In the genomic region with DNA sequence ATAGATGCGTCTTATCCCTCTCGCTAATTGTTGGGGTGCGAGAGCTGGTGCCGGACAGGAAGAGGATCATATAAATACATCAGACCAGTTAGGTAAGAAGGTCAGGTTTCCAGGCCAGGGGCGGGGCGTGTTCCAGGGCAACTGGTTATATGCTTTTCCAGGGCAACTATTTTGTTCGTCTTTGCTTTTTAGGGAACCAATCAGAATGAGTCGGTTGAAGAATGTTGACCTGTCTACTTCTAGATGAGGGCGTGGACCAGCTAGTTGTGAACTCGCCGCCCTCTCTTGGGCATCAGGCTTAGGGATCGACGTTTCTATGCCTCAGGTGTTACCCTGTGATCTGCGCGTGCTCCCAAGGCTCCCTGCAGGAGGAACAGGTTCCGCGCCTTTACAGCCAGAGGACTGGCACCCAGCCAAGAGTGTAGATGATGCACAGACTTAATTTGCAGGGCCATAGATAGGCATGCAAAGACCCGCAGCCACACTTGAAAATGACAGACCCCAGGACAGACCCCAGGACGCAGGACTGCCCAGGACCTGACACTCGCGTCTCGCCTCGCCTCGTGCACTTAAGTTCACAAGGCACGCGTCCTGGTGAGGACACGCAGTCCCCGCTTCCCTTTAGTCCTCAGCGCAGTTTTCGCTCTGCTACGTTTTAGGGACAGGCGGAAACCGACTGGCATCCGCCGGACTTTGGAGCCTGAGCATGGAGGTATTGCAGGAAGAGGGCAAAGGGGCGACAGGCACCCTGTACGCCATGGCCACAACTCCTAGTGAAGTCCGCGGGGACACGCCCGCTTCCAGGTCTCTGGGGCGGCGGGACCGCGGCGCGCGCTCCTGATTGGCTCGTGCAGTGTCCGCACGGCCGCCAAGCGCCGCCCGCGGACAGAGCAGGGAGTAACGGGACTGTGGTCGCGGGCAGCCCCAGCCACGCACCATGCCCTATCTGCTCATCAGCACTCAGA, we compare ENCODE assay signal across 8 mouse cellular contexts. TPM values are rescaled to one million over a fixed set of nuclear protein-coding genes. Genes with fewer than 3 reads are reported as not detected.
DNase-seq lines count a peak whose midpoint lies in the region; ATAC-seq and TF ChIP-seq lines count a peak whose summit lies in the region.

A gene (plus strand): TSS at position 873 of the 965 bp plus-strand sequence.

- no peak for TF ChIP-seq CTCF in small intestine, adult 2 months (IDR thresholded peaks at IDR 0.05; ENCODE audit: extremely low read depth, insufficient read length, insufficient replicate concordance, low read depth, low read length)

- no peaks in the 10 kb centered on the region for H3K9me3 ChIP-seq in forebrain, embryonic 15.5 days

- H3K4me1 ChIP-seq in forebrain, embryonic 15.5 days, result peaks cover 16% of the 10 kb centered on the region
- H3K4me1 ChIP-seq in small intestine, adult 2 months (ENCODE audit: control insufficient read depth, insufficient read depth, insufficient read length, low read length), result peaks cover 14% of the 10 kb centered on the region

- no peaks in the 10 kb centered on the region for H3K36me3 ChIP-seq in forebrain, embryonic 15.5 days
- no peaks in the 10 kb centered on the region; the same call in 1 of the 2 replicates for H3K36me3 ChIP-seq in small intestine, adult 2 months (ENCODE audit: control insufficient read depth, insufficient read depth, low read length)

- peak; percentile 72 for ATAC-seq in forebrain, embryonic 15.5 days (replicated peaks)
- ATAC-seq in hematopoietic stem cell, adult 5-6 weeks (replicated peaks in 1 of 2; ENCODE audit: insufficient read depth in 1 of 2, low FRiP score in 2 of 2, low TSS enrichment in 1 of 2, low read depth in 1 of 2, poor library complexity in 2 of 2, severe bottlenecking in 2 of 2), result peak; percentile 46 to 68
- ATAC-seq in megakaryocyte-erythroid progenitor cell, adult 5-6 weeks (replicated peaks; ENCODE audit: low FRiP score, low TSS enrichment, poor library complexity, severe bottlenecking), result peak; percentile 53

- peak; percentile 29 for DNase-seq in ovary, adult 18-20 months (ENCODE audit: low spot score)
- DNase-seq in ovary, postnatal 14 days (ENCODE audit: low spot score), result no peak
- peak; percentile 33 for DNase-seq in cerebellum, adult 11-12 months
- peak; percentile 47 for DNase-seq in left cerebral cortex, postnatal 4 days

- peaks cover 26% of the 10 kb centered on the region; the same call in 1 of the 2 replicates for H3K27me3 ChIP-seq in forebrain, embryonic 15.5 days
- H3K27me3 ChIP-seq in small intestine, adult 2 months (ENCODE audit: control insufficient read depth, insufficient read depth, low read length), result no peaks in the 10 kb centered on the region

- TF ChIP-seq POLR2A in small intestine, adult 2 months (IDR thresholded peaks at IDR 0.05; ENCODE audit: low read depth, low read length), result no peak

- peak within 1 kb of the TSS; percentile 100 for H3K4me2 ChIP-seq in forebrain, embryonic 15.5 days (replicated peaks)

- intact Hi-C loops in left cerebral cortex, postnatal 4 days (cut with DNase I), result no loop called here

- no peak within 1 kb of the TSS for H3K27ac ChIP-seq in forebrain, embryonic 15.5 days (replicated peaks)
- H3K27ac ChIP-seq in small intestine, adult 2 months (ENCODE audit: insufficient read depth, low read depth, low read length), result peak within 1 kb of the TSS; percentile 92

- under 1% methylated on average over 60 of the region's 60 CpGs for WGBS in forebrain, embryonic 15.5 days
- WGBS in small intestine, adult 2 months, result under 1% methylated on average over 60 of the region's 60 CpGs

- peak within 1 kb of the TSS; percentile 51 for H3K4me3 ChIP-seq in forebrain, embryonic 15.5 days
- H3K4me3 ChIP-seq in small intestine, adult 2 months (ENCODE audit: low read depth, low read length), result peak within 1 kb of the TSS; percentile 68

- H3K9ac ChIP-seq in forebrain, embryonic 15.5 days (replicated peaks), result peak within 1 kb of the TSS; percentile 31

RNA-seq across cellular contexts. Expression of the gene that starts here (rescaled TPM):
- 0.93 and 2.0 TPM in 2 replicates for polyA plus RNA-seq in forebrain, embryonic 15.5 days (2015; fragmentation: Nextera tagmentation; extraction: Ambion mirVana)
- total RNA-seq in hematopoietic stem cell, adult 5-6 weeks (2017), result 2.2 TPM in 1 of 2 replicates, not detected in the other
- not detected for total RNA-seq in left cerebral cortex, postnatal 4 days (2021)
- 1.0 TPM in 1 of 2 replicates, not detected in the other for total RNA-seq in megakaryocyte-erythroid progenitor cell, adult 5-6 weeks (2014; fragmentation: Nextera tagmentation)
- total RNA-seq in megakaryocyte-erythroid progenitor cell, adult 5-6 weeks (2017), result not detected in 2 replicates
- polyA plus RNA-seq in small intestine, adult 2 months (2012; rRNA removed), result 35.0 and 107 TPM in 2 replicates

Comparison
In these comparisons a context has a peak if more than half of its experiments do, and no peak if none do; other contexts are left out.
1. RNA of the gene that starts here (polyA plus RNA-seq): 35.0 to 107 TPM in small intestine, adult 2 months; 0.93 to 2.0 TPM in forebrain, embryonic 15.5 days; every median in the first group is over 10 times any median in the second.
2. Peak in DNase-seq in left cerebral cortex, postnatal 4 days; RNA of the gene not detected or under 1 TPM.
3. Peak in every context shown above with its lines, with median percentiles within 50 percentile points of each other: ATAC-seq.